Mouse (Mus musculus) telencephalon, adult 2 months (tissue): ENCODE data around the gene Vmn1r205.
"Not testable (repeated sequence)": the region's sequence is repeated elsewhere in the genome, so short reads cannot be mapped to it uniquely, and the experiment has no call there.

Source experiments
- DNase-seq: peaks from one replicate; pipeline ENCODE4 v3.0.0-alpha.2; 2011; ENCODE audit warnings: low read depth, low spot score

Gene Vmn1r205

DNA sequence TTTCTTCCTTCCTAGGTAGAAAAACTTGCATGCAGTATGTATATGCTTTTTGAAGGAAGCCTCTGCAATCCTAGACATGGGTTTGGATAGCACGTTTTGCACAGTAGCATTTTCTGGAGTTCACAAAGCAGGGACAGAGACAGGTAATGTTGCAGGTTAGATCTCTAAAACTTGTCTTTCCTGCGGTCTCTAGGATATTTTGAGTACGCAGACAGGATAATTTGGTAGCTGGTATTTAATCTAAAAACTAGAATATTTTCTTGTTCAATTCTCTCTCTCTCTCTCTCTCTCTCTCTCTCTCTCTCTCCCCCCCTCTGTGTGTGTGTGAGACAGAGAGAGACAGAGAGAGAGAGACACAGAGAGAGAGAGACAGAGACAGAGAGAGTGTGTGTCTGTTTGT, at the start of gene Vmn1r205:
Gene Vmn1r205 (minus strand): TSS at position 101 of the 400 bp plus-strand sequence.
- no peak for DNase-seq

DNA sequence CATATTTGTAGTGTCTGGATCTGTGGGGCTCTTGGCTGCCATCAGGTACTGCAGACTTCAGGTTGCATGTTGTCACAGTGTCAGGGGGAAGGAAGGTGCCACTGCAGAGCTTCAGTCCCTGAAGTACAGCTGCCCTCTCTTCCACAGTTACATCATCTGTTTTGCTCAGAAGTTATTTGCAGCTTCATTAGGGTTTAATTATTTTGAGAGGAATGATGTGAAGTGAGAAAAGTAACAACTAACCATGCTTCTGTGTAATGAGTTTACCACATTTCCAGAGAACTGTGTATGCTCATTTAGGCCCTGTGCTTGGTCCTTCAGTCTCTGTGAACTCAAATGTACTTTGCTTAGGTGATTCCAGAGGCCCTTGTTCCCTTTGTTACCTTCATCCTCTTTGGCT, 31.4 kb upstream of the Vmn1r205 start, which contains the start of gene Vmn1r206:
Gene Vmn1r206 (minus strand): TSS at position 101 of the 400 bp plus-strand sequence.
- DNase-seq: not testable (repeated sequence)

DNA sequence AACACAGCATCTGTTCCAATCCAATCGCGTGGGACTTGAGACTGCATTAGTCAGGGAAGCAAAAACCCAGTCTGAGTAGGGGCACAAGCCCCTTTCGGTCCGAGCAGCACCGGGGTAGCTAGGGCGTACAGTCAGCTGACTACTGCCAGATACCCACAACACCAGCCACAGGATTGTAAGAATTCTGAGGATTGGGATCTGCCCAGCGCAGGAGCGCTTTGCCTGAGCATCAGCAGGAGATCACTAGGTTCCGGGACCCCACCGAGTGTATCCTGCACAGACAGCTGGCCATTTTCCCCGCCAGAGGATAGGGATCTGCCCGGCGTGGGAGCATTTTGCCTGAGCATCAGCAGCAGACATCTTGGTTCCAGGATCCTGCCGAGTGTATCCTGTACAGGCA, 9.5 kb downstream of the Vmn1r205 start:
- not testable (repeated sequence) for DNase-seq

DNA sequence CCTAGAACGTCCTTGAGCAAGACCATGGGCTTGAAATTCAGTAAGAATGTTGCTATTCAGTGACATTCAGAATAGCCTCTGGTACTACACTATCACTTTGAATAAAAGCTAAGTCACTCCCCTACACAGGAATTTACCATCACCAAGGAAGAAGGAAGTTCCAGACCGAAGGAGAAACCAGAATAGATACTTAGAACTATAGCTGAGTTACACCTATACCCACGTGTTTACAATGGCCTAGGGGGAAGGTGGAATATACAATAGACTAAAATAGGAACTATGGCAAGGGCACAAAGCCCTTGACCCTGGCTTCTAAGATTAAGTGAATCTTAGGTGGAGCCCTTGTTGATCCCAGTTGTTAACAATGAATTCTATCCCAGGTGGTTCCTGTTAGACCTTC, 17.9 kb downstream of the Vmn1r205 start:
- DNase-seq: not testable (repeated sequence)

DNA sequence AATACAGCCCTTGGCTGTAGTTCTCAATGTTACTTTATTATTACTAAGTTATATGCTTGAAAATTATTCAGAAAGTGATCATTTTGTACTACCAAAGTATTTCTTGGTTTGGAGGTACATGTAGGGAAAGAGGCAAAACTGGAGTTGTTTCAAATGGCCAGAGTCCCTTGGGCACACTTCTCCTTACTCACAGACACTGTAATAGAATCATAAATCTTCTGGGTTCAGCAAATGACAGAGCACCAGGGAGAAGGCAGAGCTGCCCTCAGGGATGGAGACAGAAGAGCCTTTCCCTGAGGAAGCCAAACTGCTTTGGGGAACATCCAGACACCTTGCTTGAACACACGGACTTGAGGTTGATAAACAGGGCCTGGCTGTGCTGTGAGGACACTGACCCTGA, 39.9 kb downstream of the Vmn1r205 start, which contains the start of gene Vmn1r204:
Gene Vmn1r204 (plus strand): TSS at position 301 of the 400 bp plus-strand sequence.
- DNase-seq: not testable (repeated sequence)
